Mouse (Mus musculus): ENCODE results near the gene Agpat4.

The Agpat4 gene

GRCm38 (mm10) chr17:12160540-12160939 lies 42.0 kb downstream of the Agpat4 start:
- peak; percentile 59 for DNase-seq (ENCODE audit: low read depth, low spot score)

- DNase-seq (ENCODE audit: low read depth, low spot score) = peak; percentile 33
Observed at GRCm38 (mm10) chr17:12160984-12161764, 42.7 kb downstream of the Agpat4 start.

GRCm38 (mm10) chr17:12161877-12162276 lies 43.4 kb downstream of the Agpat4 start:
- DNase-seq (ENCODE audit: low read depth, low spot score) = no peak

GRCm38 (mm10) chr17:12162824-12163223 lies 44.3 kb downstream of the Agpat4 start:
- peak; percentile 55 for DNase-seq (ENCODE audit: low read depth, low spot score)

- DNase-seq (ENCODE audit: low read depth, low spot score) = no peak
Observed at GRCm38 (mm10) chr17:12163403-12163802, 44.9 kb downstream of the Agpat4 start.

GRCm38 (mm10) chr17:12163903-12164302 lies 45.4 kb downstream of the Agpat4 start:
- DNase-seq (ENCODE audit: low read depth, low spot score) = peak; percentile 76

GRCm38 (mm10) chr17:12164507-12164906 lies 46.0 kb downstream of the Agpat4 start:
- no peak for DNase-seq (ENCODE audit: low read depth, low spot score)

GRCm38 (mm10) chr17:12165009-12165695 lies 46.6 kb downstream of the Agpat4 start:
- no peak for DNase-seq (ENCODE audit: low read depth, low spot score)

GRCm38 (mm10) chr17:12165701-12166100 lies 47.2 kb downstream of the Agpat4 start:
- DNase-seq (ENCODE audit: low read depth, low spot score) = no peak

- DNase-seq (ENCODE audit: low read depth, low spot score) = peak; percentile 95
Observed at GRCm38 (mm10) chr17:12168536-12168935, 50.0 kb downstream of the Agpat4 start.

- DNase-seq (ENCODE audit: low read depth, low spot score) = no peak
Observed at GRCm38 (mm10) chr17:12169326-12169836, 50.9 kb downstream of the Agpat4 start.

- no peak for DNase-seq (ENCODE audit: low read depth, low spot score)
Observed at GRCm38 (mm10) chr17:12170791-12171497, 52.4 kb downstream of the Agpat4 start.

- DNase-seq (ENCODE audit: low read depth, low spot score) = no peak
Observed at GRCm38 (mm10) chr17:12171666-12172065, 53.2 kb downstream of the Agpat4 start.

GRCm38 (mm10) chr17:12174221-12174620 lies 55.7 kb downstream of the Agpat4 start:
- no peak for DNase-seq (ENCODE audit: low read depth, low spot score)

GRCm38 (mm10) chr17:12174896-12175295 lies 56.4 kb downstream of the Agpat4 start:
- DNase-seq (ENCODE audit: low read depth, low spot score) = no peak

GRCm38 (mm10) chr17:12175626-12176025 lies 57.1 kb downstream of the Agpat4 start:
- no peak for DNase-seq (ENCODE audit: low read depth, low spot score)

GRCm38 (mm10) chr17:12179339-12179738 lies 60.8 kb downstream of the Agpat4 start:
- no peak for DNase-seq (ENCODE audit: low read depth, low spot score)

- DNase-seq (ENCODE audit: low read depth, low spot score) = no peak
Observed at GRCm38 (mm10) chr17:12179766-12180165, 61.3 kb downstream of the Agpat4 start.

GRCm38 (mm10) chr17:12182702-12183485 lies 64.4 kb downstream of the Agpat4 start:
- DNase-seq (ENCODE audit: low read depth, low spot score) = no peak

- DNase-seq (ENCODE audit: low read depth, low spot score) = no peak
Observed at GRCm38 (mm10) chr17:12184283-12184682, 65.8 kb downstream of the Agpat4 start.

GRCm38 (mm10) chr17:12185855-12186254 lies 67.4 kb downstream of the Agpat4 start:
- DNase-seq (ENCODE audit: low read depth, low spot score) = no peak

Data from brain, adult 2 months (tissue).